Mouse (Mus musculus) liver, embryonic 13.5 days (tissue): ENCODE results near the gene Stag1. TPM values are rescaled to one million over a fixed set of nuclear protein-coding genes. Genes with fewer than 3 reads are reported as not detected.

Experiments used
- ATAC-seq: fragments of 200-750 bp; cut with Nextera tagmentation; 2 replicates; pipeline ENCODE4 v1.8.0; 2017; ENCODE audit warnings: low read depth, mild to moderate bottlenecking, moderate number of reproducible peaks, moderate library complexity
- DNase-seq: peaks from one replicate; pipeline ENCODE4 v3.0.0; 2022
- H3K27ac ChIP-seq: fragments of 300-500 bp; sonication (generic); 2 replicates; pipeline ENCODE4 v1.5.1; 2015; ENCODE audit warnings: moderate library complexity, mild to moderate bottlenecking, inconsistent platforms
- H3K27me3 ChIP-seq: fragments of 300-500 bp; sonication (generic); 2 replicates; pipeline ENCODE4 v1.6.1; 2015; ENCODE audit warnings: mild to moderate bottlenecking, inconsistent platforms
- H3K36me3 ChIP-seq: fragments of 300-500 bp; sonication (generic); 2 replicates; pipeline ENCODE4 v1.6.1; 2015; ENCODE audit warnings: mild to moderate bottlenecking, inconsistent platforms
- H3K4me1 ChIP-seq: fragments of 300-500 bp; sonication (generic); replicated peaks from 2 replicates; pipeline ENCODE4 v1.6.1; 2015; ENCODE audit warnings: inconsistent platforms
- H3K4me2 ChIP-seq: fragments of 300-500 bp; sonication (generic); 2 replicates; pipeline ENCODE4 v1.6.1; 2015; ENCODE audit warnings: inconsistent platforms, mild to moderate bottlenecking, moderate library complexity
- H3K4me3 ChIP-seq: fragments of 300-500 bp; sonication (generic); replicated peaks from 2 replicates; pipeline ENCODE4 v1.5.1; 2015; ENCODE audit warnings: mild to moderate bottlenecking, inconsistent platforms
- H3K9ac ChIP-seq: fragments of 300-500 bp; sonication (generic); 2 replicates; pipeline ENCODE4 v1.6.1; 2015; ENCODE audit warnings: mild to moderate bottlenecking, inconsistent platforms
- H3K9me3 ChIP-seq: fragments of 300-500 bp; sonication (generic); replicated peaks from 2 replicates; pipeline ENCODE4 v1.6.1; 2016; ENCODE audit warnings: inconsistent platforms
- WGBS: fragments of 180-500 bp; shearing (Covaris S2); methylation state at CpG from one replicate; pipeline ENCODE4 v1.1.7; 2015; ENCODE audit not compliant: insufficient replicate concordance; 5-methylcytosine and 5-hydroxymethylcytosine counted together
- polyA plus RNA-seq: library from polyadenylated mRNA; unstranded; fragments of >200 nt; fragmentation: Nextera tagmentation; extraction: Ambion mirVana; gene quantifications from 2 replicates; pipeline ENCODE4 v1.2.1, GENCODE M21; 2015

Stag1 gene
- polyA plus RNA-seq, 1 experiment from 2014 or later: 20.0 TPM

- H3K9me3 ChIP-seq: no peaks in the 10 kb centered on the region
- 83% methylated on average over 5 of the region's 5 CpGs for WGBS
- ATAC-seq: no peak
- 0 out of 2 replicates have a peak, but pooled peaks cover 2% of the 10 kb centered on the region for H3K36me3 ChIP-seq
- no peak overlapping the region for H3K4me3 ChIP-seq
- no peak overlapping the region for H3K4me2 ChIP-seq
- H3K27me3 ChIP-seq: no peaks in the 10 kb centered on the region
- DNase-seq: no peak
- no peak overlapping the region for H3K27ac ChIP-seq
- H3K4me1 ChIP-seq: no peaks in the 10 kb centered on the region
- H3K9ac ChIP-seq: no peak overlapping the region
These were observed 381.7 kb downstream of the Stag1 start for GRCm38 (mm10) chr9:100979260-100979659.

- Histone ChIP-seq H3K9ac (no peak overlapping the region), H3K4me1 (peaks cover 7% of the 10 kb centered on the region), H3K27ac (no peak overlapping the region), H3K36me3 (peaks cover 7% of the 10 kb centered on the region), H3K4me3 (no peak overlapping the region), H3K4me2 (no peak overlapping the region), H3K27me3 (no peaks in the 10 kb centered on the region), H3K9me3 (no peaks in the 10 kb centered on the region)
- WGBS: 78% methylated on average over 7 of the region's 7 CpGs
- no peak for DNase-seq
- no peak for ATAC-seq
These were observed 385.2 kb downstream of the Stag1 start for GRCm38 (mm10) chr9:100982786-100983185.

- DNase-seq (no peak), ATAC-seq (no peak)
- Histone ChIP-seq H3K4me2 (no peak overlapping the region), H3K36me3 (peaks cover 13% of the 10 kb centered on the region), H3K9ac (no peak overlapping the region), H3K4me3 (no peak overlapping the region), H3K27ac (no peak overlapping the region), H3K27me3 (no peaks in the 10 kb centered on the region), H3K9me3 (no peaks in the 10 kb centered on the region), H3K4me1 (peaks cover 8% of the 10 kb centered on the region)
- 90% methylated on average over 25 of the region's 25 CpGs for WGBS
These were observed 387.0 kb downstream of the Stag1 start for GRCm38 (mm10) chr9:100984381-100985310.

- DNase-seq: no peak
- no peaks in the 10 kb centered on the region for H3K9me3 ChIP-seq
These were observed 389.4 kb downstream of the Stag1 start for GRCm38 (mm10) chr9:100987006-100987405.

GRCm38 (mm10) chr9:100987850-100988249, 390.3 kb downstream of the Stag1 start:
- H3K4me1 ChIP-seq: peaks cover 8% of the 10 kb centered on the region
- no peak overlapping the region for H3K4me2 ChIP-seq
- WGBS: 65% methylated on average over 3 of the region's 3 CpGs
- H3K9me3 ChIP-seq: no peaks in the 10 kb centered on the region
- peaks cover 13% of the 10 kb centered on the region for H3K36me3 ChIP-seq
- no peak overlapping the region for H3K4me3 ChIP-seq
- no peak overlapping the region for H3K27ac ChIP-seq
- H3K27me3 ChIP-seq: no peaks in the 10 kb centered on the region
- no peak for DNase-seq
- H3K9ac ChIP-seq: no peak overlapping the region
- peak; percentile 84 for ATAC-seq

More at GRCm38 (mm10) chr9:100987006-100987405, 389.4 kb downstream of the Stag1 start:
- H3K27ac ChIP-seq: no peak overlapping the region
- H3K4me3 ChIP-seq: no peak overlapping the region
- peaks cover 13% of the 10 kb centered on the region for H3K36me3 ChIP-seq
- no peak overlapping the region for H3K4me2 ChIP-seq
- no peak for ATAC-seq
- H3K27me3 ChIP-seq: no peaks in the 10 kb centered on the region
- WGBS: 87% methylated on average over 5 of the region's 5 CpGs
- peaks cover 8% of the 10 kb centered on the region for H3K4me1 ChIP-seq
- no peak overlapping the region for H3K9ac ChIP-seq

- no peaks in the 10 kb centered on the region for H3K27me3 ChIP-seq
- WGBS: 83% methylated on average over 5 of the region's 5 CpGs
- peaks cover 11% of the 10 kb centered on the region for H3K4me1 ChIP-seq
- H3K4me2 ChIP-seq: no peak overlapping the region
- peaks cover 11% of the 10 kb centered on the region; the same call in 1 of the 2 replicates for H3K36me3 ChIP-seq
- ATAC-seq (no peak), DNase-seq (no peak)
- H3K4me3 ChIP-seq: no peak overlapping the region
- no peak overlapping the region for H3K27ac ChIP-seq
- no peak overlapping the region for H3K9ac ChIP-seq
- no peaks in the 10 kb centered on the region for H3K9me3 ChIP-seq
These were observed 393.0 kb downstream of the Stag1 start for GRCm38 (mm10) chr9:100990609-100991008.

- Histone ChIP-seq H3K9ac (no peak overlapping the region), H3K4me1 (peaks cover 18% of the 10 kb centered on the region), H3K27me3 (no peaks in the 10 kb centered on the region), H3K9me3 (no peaks in the 10 kb centered on the region), H3K4me2 (no peak overlapping the region), H3K4me3 (no peak overlapping the region), H3K27ac (no peak overlapping the region), H3K36me3 (peaks cover 11% of the 10 kb centered on the region; the same call in 1 of the 2 replicates)
- 88% methylated on average over 2 of the region's 2 CpGs for WGBS
- DNase-seq (no peak), ATAC-seq (no peak)
These were observed 393.7 kb downstream of the Stag1 start for GRCm38 (mm10) chr9:100991321-100991720.

- no peak for ATAC-seq
- Histone ChIP-seq H3K9ac (no peak overlapping the region), H3K36me3 (peaks cover 11% of the 10 kb centered on the region; the same call in 1 of the 2 replicates), H3K27me3 (no peaks in the 10 kb centered on the region), H3K27ac (no peak overlapping the region), H3K9me3 (no peaks in the 10 kb centered on the region), H3K4me2 (no peak overlapping the region), H3K4me1 (peaks cover 22% of the 10 kb centered on the region), H3K4me3 (no peak overlapping the region)
- DNase-seq: no peak
- 79% methylated on average over 2 of the region's 2 CpGs for WGBS
These were observed 394.6 kb downstream of the Stag1 start for GRCm38 (mm10) chr9:100992191-100992590.

- no peak overlapping the region for H3K27ac ChIP-seq
- WGBS: 86% methylated on average over 4 of the region's 4 CpGs
- no peak for DNase-seq
These were observed 396.3 kb downstream of the Stag1 start for GRCm38 (mm10) chr9:100993937-100994336.

GRCm38 (mm10) chr9:100997138-100997537, 399.5 kb downstream of the Stag1 start:
- Histone ChIP-seq H3K36me3 (peaks cover 10% of the 10 kb centered on the region; the same call in 1 of the 2 replicates), H3K27ac (no peak overlapping the region), H3K4me1 (peaks cover 19% of the 10 kb centered on the region), H3K27me3 (no peaks in the 10 kb centered on the region), H3K4me3 (no peak overlapping the region), H3K9me3 (no peaks in the 10 kb centered on the region), H3K4me2 (no peak overlapping the region), H3K9ac (no peak overlapping the region)
- ATAC-seq: peak; percentile 74
- WGBS: 28% methylated on average over 2 of the region's 2 CpGs
- no peak for DNase-seq

More at GRCm38 (mm10) chr9:100993937-100994336, 396.3 kb downstream of the Stag1 start:
- H3K9me3 ChIP-seq: no peaks in the 10 kb centered on the region
- no peaks in the 10 kb centered on the region for H3K27me3 ChIP-seq
- ATAC-seq: no peak
- H3K36me3 ChIP-seq: peaks cover 17% of the 10 kb centered on the region; the same call in 1 of the 2 replicates
- no peak overlapping the region for H3K4me2 ChIP-seq
- H3K4me3 ChIP-seq: no peak overlapping the region
- H3K4me1 ChIP-seq: peaks cover 19% of the 10 kb centered on the region
- no peak overlapping the region for H3K9ac ChIP-seq

- no peaks in the 10 kb centered on the region for H3K9me3 ChIP-seq
- DNase-seq (no peak), ATAC-seq (no peak)
- H3K27ac ChIP-seq: no peak overlapping the region
- 0 out of 2 replicates have a peak, but pooled peaks cover 3% of the 10 kb centered on the region for H3K4me1 ChIP-seq
- peaks cover 13% of the 10 kb centered on the region; the same call in 1 of the 2 replicates for H3K36me3 ChIP-seq
- no peaks in the 10 kb centered on the region for H3K27me3 ChIP-seq
- WGBS: 84% methylated on average over 4 of the region's 4 CpGs
- H3K4me3 ChIP-seq: no peak overlapping the region
- H3K9ac ChIP-seq: no peak overlapping the region
- H3K4me2 ChIP-seq: no peak overlapping the region
These were observed 404.5 kb downstream of the Stag1 start for GRCm38 (mm10) chr9:101002053-101002452.
